Mouse (Mus musculus): ENCODE measurements around the gene Pigl.
"Not testable (repeated sequence)": the region's sequence is repeated elsewhere in the genome, so short reads cannot be mapped to it uniquely, and the experiment has no call there.

Gene Pigl

GRCm38 (mm10) chr11:62470451-62470850, 12.2 kb downstream of the Pigl start:
- DNase-seq = no peak

- DNase-seq = no peak
Observed at GRCm38 (mm10) chr11:62473516-62473915, 15.3 kb downstream of the Pigl start.

- DNase-seq = no peak
Observed at GRCm38 (mm10) chr11:62476156-62476555, 17.9 kb downstream of the Pigl start.

- DNase-seq = peak in 1 of 2 experiments; percentile 13
Observed at GRCm38 (mm10) chr11:62478931-62479330, 20.7 kb downstream of the Pigl start.

GRCm38 (mm10) chr11:62479581-62479980, 21.3 kb downstream of the Pigl start:
- DNase-seq = no peak

GRCm38 (mm10) chr11:62486949-62487348, 28.7 kb downstream of the Pigl start:
- DNase-seq = no peak

GRCm38 (mm10) chr11:62487540-62488350, 29.5 kb downstream of the Pigl start:
- no peak for DNase-seq

GRCm38 (mm10) chr11:62493701-62494100, 35.4 kb downstream of the Pigl start:
- DNase-seq = no peak

GRCm38 (mm10) chr11:62494754-62495275, 36.6 kb downstream of the Pigl start:
- DNase-seq = no peak

- DNase-seq = peak in 1 of 2 experiments; percentile 10
Observed at GRCm38 (mm10) chr11:62495276-62495801, 37.1 kb downstream of the Pigl start.

- peak; percentile 38 to 55 for DNase-seq
Observed at GRCm38 (mm10) chr11:62496151-62496715, 38.0 kb downstream of the Pigl start.

- no peak for DNase-seq
Observed at GRCm38 (mm10) chr11:62497181-62497580, 38.9 kb downstream of the Pigl start.

- no peak for DNase-seq
Observed at GRCm38 (mm10) chr11:62498802-62499201, 40.5 kb downstream of the Pigl start.

GRCm38 (mm10) chr11:62500529-62500928, 42.3 kb downstream of the Pigl start:
- no peak for DNase-seq

- DNase-seq = no peak
Observed at GRCm38 (mm10) chr11:62507683-62508082, 49.4 kb downstream of the Pigl start.

- not testable (repeated sequence) for DNase-seq
Observed at GRCm38 (mm10) chr11:62508365-62508764, 50.1 kb downstream of the Pigl start.

GRCm38 (mm10) chr11:62508816-62509215, 50.6 kb downstream of the Pigl start:
- not testable (repeated sequence) for DNase-seq

- no peak for DNase-seq
Observed at GRCm38 (mm10) chr11:62509571-62509970, 51.3 kb downstream of the Pigl start.

- no peak for DNase-seq
Observed at GRCm38 (mm10) chr11:62510956-62511355, 52.7 kb downstream of the Pigl start.

- no peak for DNase-seq
Observed at GRCm38 (mm10) chr11:62511444-62512202, 53.4 kb downstream of the Pigl start.

GRCm38 (mm10) chr11:62512529-62513080, 54.3 kb downstream of the Pigl start:
- DNase-seq = no peak

GRCm38 (mm10) chr11:62513311-62513710, 55.1 kb downstream of the Pigl start:
- no peak for DNase-seq

- DNase-seq = no peak
Observed at GRCm38 (mm10) chr11:62518991-62519390, 60.7 kb downstream of the Pigl start.
